Mouse (Mus musculus): ENCODE measurements around the gene Cpeb1. TPM values are rescaled to one million over a fixed set of nuclear protein-coding genes. Genes with fewer than 3 reads are reported as not detected.

Gene Cpeb1
- polyA plus RNA-seq, 1 experiment = not detected

GRCm38 (mm10) chr7:81311130-81311529 lies 144.1 kb downstream of the Cpeb1 start:
- peaks cover 6% of the 10 kb centered on the region; the same call in 1 of the 2 replicates for H3K9me3 ChIP-seq
- H3K27me3 ChIP-seq (replicated peaks) = no peaks in the 10 kb centered on the region
- H3K4me3 ChIP-seq (replicated peaks) = no peak overlapping the region
- H3K36me3 ChIP-seq (replicated peaks; ENCODE audit: low read length) = peaks cover 26% of the 10 kb centered on the region
- H3K4me1 ChIP-seq = peaks cover 92% of the 10 kb centered on the region
- TF ChIP-seq FLI1 (IDR thresholded peaks at IDR 0.05; ENCODE audit: low read length) (no peak), GATA1 (IDR thresholded peaks at IDR 0.05; ENCODE audit: borderline replicate concordance, low read length) (no peak)

- 0 out of 3 replicates have a peak, but pooled peaks have one; percentile 10 for TF ChIP-seq GATA1 (IDR thresholded peaks at IDR 0.05; ENCODE audit: borderline replicate concordance, low read length)
- TF ChIP-seq FLI1 (IDR thresholded peaks at IDR 0.05; ENCODE audit: low read length) = no peak
- Histone ChIP-seq H3K9me3 (peaks cover 6% of the 10 kb centered on the region; the same call in 1 of the 2 replicates), H3K36me3 (replicated peaks; ENCODE audit: low read length) (peaks cover 17% of the 10 kb centered on the region)
Observed at GRCm38 (mm10) chr7:81309247-81309646, 146.0 kb downstream of the Cpeb1 start.

GRCm38 (mm10) chr7:81307735-81308134 lies 147.5 kb downstream of the Cpeb1 start:
- H3K4me3 ChIP-seq (replicated peaks) = peak overlapping the region; percentile 17
- H3K4me1 ChIP-seq = peaks cover 90% of the 10 kb centered on the region
- H3K27me3 ChIP-seq (replicated peaks) = peaks cover 2% of the 10 kb centered on the region
- TF ChIP-seq FLI1 (IDR thresholded peaks at IDR 0.05; ENCODE audit: low read length) = no peak
- TF ChIP-seq GATA1 (IDR thresholded peaks at IDR 0.05; ENCODE audit: borderline replicate concordance, low read length) = no peak
- H3K36me3 ChIP-seq (replicated peaks; ENCODE audit: low read length) = peaks cover 11% of the 10 kb centered on the region
- peaks cover 6% of the 10 kb centered on the region; the same call in 1 of the 2 replicates for H3K9me3 ChIP-seq

More at GRCm38 (mm10) chr7:81309247-81309646, 146.0 kb downstream of the Cpeb1 start:
- Histone ChIP-seq H3K4me3 (replicated peaks) (peak overlapping the region; percentile 82), H3K4me1 (peaks cover 90% of the 10 kb centered on the region), H3K27me3 (replicated peaks) (no peaks in the 10 kb centered on the region)

- Histone ChIP-seq H3K4me3 (replicated peaks) (no peak overlapping the region), H3K9me3 (no peaks in the 10 kb centered on the region), H3K36me3 (replicated peaks; ENCODE audit: low read length) (peaks cover 4% of the 10 kb centered on the region), H3K4me1 (peaks cover 73% of the 10 kb centered on the region), H3K27me3 (replicated peaks) (peaks cover 6% of the 10 kb centered on the region)
- TF ChIP-seq GATA1 (IDR thresholded peaks at IDR 0.05; ENCODE audit: borderline replicate concordance, low read length) (no peak), FLI1 (IDR thresholded peaks at IDR 0.05; ENCODE audit: low read length) (no peak)
Observed at GRCm38 (mm10) chr7:81304675-81305074, 150.6 kb downstream of the Cpeb1 start.

GRCm38 (mm10) chr7:81304100-81304499 lies 151.2 kb downstream of the Cpeb1 start:
- peaks cover 4% of the 10 kb centered on the region for H3K36me3 ChIP-seq (replicated peaks; ENCODE audit: low read length)
- H3K27me3 ChIP-seq (replicated peaks) = peaks cover 6% of the 10 kb centered on the region
- H3K4me1 ChIP-seq = peaks cover 67% of the 10 kb centered on the region
- H3K9me3 ChIP-seq = no peaks in the 10 kb centered on the region
- no peak overlapping the region for H3K4me3 ChIP-seq (replicated peaks)
- TF ChIP-seq GATA1 (IDR thresholded peaks at IDR 0.05; ENCODE audit: borderline replicate concordance, low read length) = no peak
- no peak for TF ChIP-seq FLI1 (IDR thresholded peaks at IDR 0.05; ENCODE audit: low read length)

GRCm38 (mm10) chr7:81303682-81304081 lies 151.6 kb downstream of the Cpeb1 start:
- TF ChIP-seq GATA1 (IDR thresholded peaks at IDR 0.05; ENCODE audit: borderline replicate concordance, low read length) (no peak), FLI1 (IDR thresholded peaks at IDR 0.05; ENCODE audit: low read length) (no peak)
- Histone ChIP-seq H3K4me1 (peaks cover 63% of the 10 kb centered on the region), H3K36me3 (replicated peaks; ENCODE audit: low read length) (peaks cover 4% of the 10 kb centered on the region), H3K27me3 (replicated peaks) (peaks cover 6% of the 10 kb centered on the region), H3K9me3 (no peaks in the 10 kb centered on the region), H3K4me3 (replicated peaks) (no peak overlapping the region)

GRCm38 (mm10) chr7:81301323-81301722 lies 153.9 kb downstream of the Cpeb1 start:
- H3K36me3 ChIP-seq (replicated peaks; ENCODE audit: low read length) = peaks cover 4% of the 10 kb centered on the region
- peaks cover 44% of the 10 kb centered on the region for H3K4me1 ChIP-seq
- no peak for TF ChIP-seq GATA1 (IDR thresholded peaks at IDR 0.05; ENCODE audit: borderline replicate concordance, low read length)
- no peak for TF ChIP-seq FLI1 (IDR thresholded peaks at IDR 0.05; ENCODE audit: low read length)
- no peaks in the 10 kb centered on the region for H3K9me3 ChIP-seq
- H3K4me3 ChIP-seq (replicated peaks) = no peak overlapping the region
- peaks cover 6% of the 10 kb centered on the region for H3K27me3 ChIP-seq (replicated peaks)

GRCm38 (mm10) chr7:81298206-81298605 lies 157.1 kb downstream of the Cpeb1 start:
- no peak overlapping the region for H3K4me3 ChIP-seq (replicated peaks)
- peaks cover 21% of the 10 kb centered on the region for H3K4me1 ChIP-seq

More at GRCm38 (mm10) chr7:81298206-81298605, 157.1 kb downstream of the Cpeb1 start:
- H3K27me3 ChIP-seq (replicated peaks) = peaks cover 10% of the 10 kb centered on the region
- no peaks in the 10 kb centered on the region for H3K9me3 ChIP-seq
- TF ChIP-seq FLI1 (IDR thresholded peaks at IDR 0.05; ENCODE audit: low read length) = no peak
- TF ChIP-seq GATA1 (IDR thresholded peaks at IDR 0.05; ENCODE audit: borderline replicate concordance, low read length) = no peak
- peaks cover 17% of the 10 kb centered on the region for H3K36me3 ChIP-seq (replicated peaks; ENCODE audit: low read length)

Other genes starting within 250 kb of the Cpeb1 start
- gene Pde8a, start 241.9 kb downstream of the Cpeb1 start, polyA plus RNA-seq (2012; ENCODE audit: insufficient read depth, low replicate concordance) = 2.9 TPM in 1 of 2 replicates, not detected in the other
- 57.3 and 223 TPM in 2 replicates for gene Rps17, start 110.2 kb downstream of the Cpeb1 start, polyA plus RNA-seq (2012; ENCODE audit: insufficient read depth, low replicate concordance)
- not detected in 2 replicates for gene Ap3b2, start 38.5 kb upstream of the Cpeb1 start, polyA plus RNA-seq (2012; ENCODE audit: insufficient read depth, low replicate concordance)
- not detected in 2 replicates for gene BC048679, start 42.8 kb upstream of the Cpeb1 start, polyA plus RNA-seq (2012; ENCODE audit: insufficient read depth, low replicate concordance)
- gene Fsd2, start 111.5 kb upstream of the Cpeb1 start, polyA plus RNA-seq (2012; ENCODE audit: insufficient read depth, low replicate concordance) = not detected in 2 replicates
- gene Whamm, start 115.8 kb upstream of the Cpeb1 start, polyA plus RNA-seq (2012; ENCODE audit: insufficient read depth, low replicate concordance) = 18.6 and 29.6 TPM in 2 replicates

Measured in megakaryocyte, embryonic 14.5 days (primary cell).